Mouse (Mus musculus) liver, embryonic 11.5 days (tissue): ENCODE results near the gene Tnrc6b. TPM values are rescaled to one million over a fixed set of nuclear protein-coding genes. Genes with fewer than 3 reads are reported as not detected.

Experiments
- ATAC-seq: fragments of 200-750 bp; cut with Nextera tagmentation; replicated peaks from 2 replicates; pipeline ENCODE4 v1.8.0; 2017; ENCODE audit warnings: moderate number of reproducible peaks, mild to moderate bottlenecking, moderate TSS enrichment, moderate library complexity; ENCODE audit not compliant: low FRiP score
- DNase-seq: peaks from one replicate; pipeline ENCODE4 v3.0.0-alpha.2; 2017; ENCODE audit warnings: low spot score
- H3K27ac ChIP-seq: fragments of 300-500 bp; sonication (generic); 2 replicates; pipeline ENCODE4 v1.5.1; 2014; ENCODE audit warnings: mild to moderate bottlenecking, low read depth, low read length, control low read depth
- H3K27me3 ChIP-seq: fragments of 300-500 bp; sonication (generic); replicated peaks from 2 replicates; pipeline ENCODE4 v1.6.1; 2014; ENCODE audit warnings: low read length, mixed read lengths; ENCODE audit not compliant: control insufficient read depth, insufficient read depth
- H3K36me3 ChIP-seq: fragments of 300-500 bp; sonication (generic); 2 replicates; pipeline ENCODE4 v1.6.1; 2014; ENCODE audit warnings: mild to moderate bottlenecking, low read length, moderate library complexity, mixed read lengths; ENCODE audit not compliant: control insufficient read depth, insufficient read depth
- H3K4me1 ChIP-seq: fragments of 300-500 bp; sonication (generic); replicated peaks from 2 replicates; pipeline ENCODE4 v1.6.1; 2014; ENCODE audit warnings: low read length, mixed read lengths; ENCODE audit not compliant: control insufficient read depth, insufficient read depth
- H3K4me2 ChIP-seq: fragments of 300-500 bp; sonication (generic); 2 replicates; pipeline ENCODE4 v1.6.1; 2014; ENCODE audit warnings: mild to moderate bottlenecking, control low read depth, moderate library complexity
- H3K4me3 ChIP-seq: fragments of 300-500 bp; sonication (generic); 2 replicates; pipeline ENCODE4 v1.5.1; 2014; ENCODE audit warnings: low read depth, low read length, control low read depth
- H3K9ac ChIP-seq: fragments of 300-500 bp; sonication (generic); 2 replicates; pipeline ENCODE4 v1.6.1; 2014; ENCODE audit warnings: low read depth, low read length, control low read depth
- H3K9me3 ChIP-seq: fragments of 300-500 bp; sonication (generic); 2 replicates; pipeline ENCODE4 v1.6.1; 2016; ENCODE audit warnings: low read length, inconsistent platforms, mixed read lengths; ENCODE audit not compliant: control insufficient read depth
- WGBS: fragments of 180-500 bp; shearing (Covaris S2); extraction: QIAGEN DNeasy Blood & Tissue Kit; methylation state at CpG from one replicate; pipeline ENCODE4 v1.1.7; 2014; 5-methylcytosine and 5-hydroxymethylcytosine counted together
- polyA plus RNA-seq: library from polyadenylated mRNA; unstranded; fragments of >200 nt; fragmentation: Nextera tagmentation; extraction: Ambion mirVana; gene quantifications from 2 replicates; pipeline ENCODE4 v1.2.1, GENCODE M21; 2014

The Tnrc6b gene
- polyA plus RNA-seq, 1 experiment from 2014 or later, result 18.5 TPM

DNA sequence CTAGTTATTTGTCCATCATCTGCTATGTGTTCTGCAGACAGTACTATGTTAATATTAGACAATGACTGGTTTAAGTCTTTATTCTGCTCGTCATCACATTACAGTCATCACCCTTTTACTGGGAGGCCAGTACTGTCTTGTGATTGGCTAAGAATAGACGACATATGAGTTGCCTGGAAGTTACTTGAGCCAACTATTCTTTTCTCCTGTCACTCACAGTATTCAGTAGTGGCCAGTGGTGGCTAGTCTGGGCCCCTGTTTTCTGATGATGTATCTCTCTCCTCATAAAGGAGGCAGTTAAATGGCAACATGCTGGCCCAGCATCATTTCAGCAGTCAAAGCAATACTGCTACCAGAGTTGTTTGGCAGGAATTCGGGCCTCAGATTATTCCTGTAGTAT, 163.6 kb downstream of the Tnrc6b start:
- 87% methylated on average over 3 of the region's 3 CpGs for WGBS
- Histone ChIP-seq H3K27me3 (no peaks in the 10 kb centered on the region), H3K36me3 (peaks cover 25% of the 10 kb centered on the region), H3K9ac (no peak overlapping the region), H3K4me3 (no peak overlapping the region), H3K4me1 (no peaks in the 10 kb centered on the region; the same call in 1 of the 2 replicates), H3K4me2 (no peak overlapping the region), H3K9me3 (no peaks in the 10 kb centered on the region), H3K27ac (no peak overlapping the region)
- DNase-seq (no peak), ATAC-seq (no peak)

DNA sequence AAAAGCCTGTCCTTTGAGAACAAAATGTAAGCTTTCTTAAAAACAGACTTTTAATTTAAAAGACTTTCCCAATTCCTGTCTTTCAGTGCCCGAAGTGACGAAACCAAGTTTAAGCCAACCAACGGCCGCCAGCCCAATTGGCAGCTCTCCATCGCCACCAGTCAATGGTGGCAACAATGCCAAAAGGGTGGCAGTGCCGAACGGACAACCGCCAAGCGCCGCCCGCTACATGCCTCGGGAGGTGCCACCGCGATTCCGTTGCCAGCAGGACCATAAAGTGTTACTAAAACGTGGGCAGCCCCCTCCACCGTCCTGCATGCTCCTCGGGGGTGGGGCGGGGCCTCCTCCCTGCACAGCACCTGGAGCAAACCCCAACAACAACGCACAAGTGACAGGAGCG, 165.1 kb downstream of the Tnrc6b start:
- no peak for ATAC-seq
- no peak overlapping the region for H3K9ac ChIP-seq
- H3K27me3 ChIP-seq, result no peaks in the 10 kb centered on the region
- no peak overlapping the region for H3K27ac ChIP-seq
- no peak for DNase-seq
- no peaks in the 10 kb centered on the region for H3K9me3 ChIP-seq
- H3K4me3 ChIP-seq, result no peak overlapping the region
- H3K4me2 ChIP-seq, result no peak overlapping the region
- peaks cover 31% of the 10 kb centered on the region for H3K36me3 ChIP-seq
- no peaks in the 10 kb centered on the region for H3K4me1 ChIP-seq
- WGBS, result 91% methylated on average over 21 of the region's 21 CpGs

DNA sequence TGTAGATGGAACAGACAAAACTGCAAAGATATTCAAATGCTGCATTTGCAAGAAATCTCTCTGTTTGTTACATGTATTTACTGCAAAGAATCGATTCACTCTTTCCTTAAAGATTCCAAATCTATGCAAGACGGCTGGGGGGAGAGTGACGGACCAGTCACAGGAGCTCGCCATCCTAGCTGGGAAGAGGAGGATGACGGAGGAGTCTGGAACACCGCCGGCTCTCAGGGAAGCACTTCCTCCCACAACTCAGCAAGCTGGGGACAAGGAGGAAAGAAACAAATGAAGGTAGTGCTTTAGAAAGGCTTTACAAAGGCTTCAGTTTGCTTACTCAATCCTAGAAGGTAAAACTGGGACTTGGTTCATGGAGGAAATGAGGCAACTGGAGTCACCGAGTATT, 173.0 kb downstream of the Tnrc6b start:
- ATAC-seq (no peak), DNase-seq (no peak)
- Histone ChIP-seq H3K4me1 (no peaks in the 10 kb centered on the region), H3K9ac (no peak overlapping the region), H3K36me3 (peaks cover 37% of the 10 kb centered on the region), H3K4me2 (no peak overlapping the region), H3K9me3 (no peaks in the 10 kb centered on the region), H3K27me3 (no peaks in the 10 kb centered on the region), H3K4me3 (no peak overlapping the region), H3K27ac (no peak overlapping the region)
- 86% methylated on average over 8 of the region's 8 CpGs for WGBS

DNA sequence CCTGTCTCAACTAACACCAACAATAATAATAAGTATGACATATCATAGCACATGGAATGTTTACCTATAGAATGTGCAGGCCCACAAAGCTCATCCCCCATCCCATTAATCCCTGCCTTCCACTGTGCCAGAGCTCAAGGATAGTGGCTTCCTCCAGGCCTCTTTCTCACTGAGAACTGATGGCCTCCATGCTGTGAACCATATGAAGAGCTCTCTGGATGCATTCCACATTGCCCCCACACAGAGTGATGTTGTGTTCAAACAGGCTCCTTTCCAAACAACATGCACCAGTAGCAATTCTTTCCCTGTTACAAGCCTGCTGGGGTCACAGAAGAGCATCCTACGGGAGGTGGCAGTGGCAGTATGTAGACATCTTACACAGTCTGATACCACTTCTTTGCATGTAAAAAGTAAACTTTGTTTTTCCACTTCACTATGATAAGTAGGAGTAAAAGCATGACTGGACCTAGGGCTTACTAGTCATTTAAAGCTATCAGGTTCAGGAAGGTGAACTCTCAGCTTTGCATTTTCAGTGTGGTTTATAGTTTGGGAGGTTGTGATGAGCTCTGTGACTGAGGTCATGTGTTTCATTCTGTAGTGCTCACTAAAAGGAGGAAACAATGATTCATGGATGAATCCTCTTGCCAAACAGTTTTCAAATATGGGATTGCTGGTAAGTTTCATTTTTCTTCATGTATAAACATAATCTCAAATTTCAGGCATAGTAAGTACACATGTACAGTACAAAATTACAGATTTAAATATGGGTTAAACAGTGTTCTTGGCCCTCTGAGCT, 175.4 kb downstream of the Tnrc6b start:
- no peaks in the 10 kb centered on the region for H3K9me3 ChIP-seq
- DNase-seq (no peak), ATAC-seq (no peak)
- H3K4me1 ChIP-seq, result no peaks in the 10 kb centered on the region
- no peak overlapping the region for H3K27ac ChIP-seq
- peaks cover 33% of the 10 kb centered on the region for H3K36me3 ChIP-seq
- H3K4me2 ChIP-seq, result no peak overlapping the region
- no peaks in the 10 kb centered on the region for H3K27me3 ChIP-seq
- H3K9ac ChIP-seq, result no peak overlapping the region
- H3K4me3 ChIP-seq, result no peak overlapping the region
- 92% methylated on average over 1 of the region's 1 CpGs for WGBS

DNA sequence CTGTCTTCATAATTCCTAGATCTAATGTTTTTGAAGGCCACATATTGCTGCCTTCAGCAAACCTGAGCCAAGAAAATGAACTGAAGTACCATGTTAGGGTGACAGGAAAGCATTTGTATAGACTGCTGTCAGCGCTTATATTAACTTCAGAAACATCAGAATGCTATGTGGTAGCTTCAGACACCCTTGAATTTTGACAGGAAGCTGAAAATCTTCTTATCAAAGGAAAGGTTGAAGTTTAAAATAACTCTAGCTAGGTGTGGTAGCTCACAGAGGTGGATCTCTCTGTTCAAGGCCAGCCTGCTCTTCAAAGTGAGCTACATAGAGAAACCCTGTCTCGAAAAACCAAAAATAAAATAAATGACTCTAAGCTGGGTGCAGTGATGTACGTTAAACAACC, 181.2 kb downstream of the Tnrc6b start:
- ATAC-seq, result no peak
- no peak for DNase-seq
- 87% methylated on average over 3 of the region's 3 CpGs for WGBS
- no peaks in the 10 kb centered on the region for H3K9me3 ChIP-seq
- H3K4me3 ChIP-seq, result no peak overlapping the region
- H3K36me3 ChIP-seq, result peaks cover 40% of the 10 kb centered on the region
- H3K27me3 ChIP-seq, result no peaks in the 10 kb centered on the region
- H3K4me2 ChIP-seq, result no peak overlapping the region
- no peak overlapping the region for H3K27ac ChIP-seq
- H3K4me1 ChIP-seq, result no peaks in the 10 kb centered on the region
- H3K9ac ChIP-seq, result no peak overlapping the region

DNA sequence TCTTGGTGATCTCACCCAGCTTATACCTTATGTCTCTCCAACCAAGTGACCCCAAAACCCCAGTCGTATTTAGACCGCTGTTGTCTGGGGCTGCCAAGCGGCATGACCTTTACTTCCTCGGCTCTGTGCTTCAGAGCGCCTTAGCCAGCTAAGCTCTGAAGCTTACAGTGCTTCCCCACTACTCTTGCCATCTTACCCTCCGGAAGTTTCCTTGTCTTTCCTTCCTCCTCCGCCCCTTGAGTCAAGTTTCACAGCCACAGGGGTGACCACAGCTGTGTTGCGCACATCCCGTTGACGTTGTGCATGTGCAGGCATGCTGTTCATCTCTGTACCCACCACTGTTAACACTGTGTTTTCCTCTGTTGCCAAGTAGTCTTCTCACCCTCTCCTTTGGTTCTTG, 185.6 kb downstream of the Tnrc6b start:
- Histone ChIP-seq H3K27me3 (no peaks in the 10 kb centered on the region), H3K4me3 (no peak overlapping the region), H3K9me3 (no peaks in the 10 kb centered on the region), H3K4me1 (no peaks in the 10 kb centered on the region), H3K27ac (no peak overlapping the region), H3K4me2 (no peak overlapping the region), H3K36me3 (peaks cover 35% of the 10 kb centered on the region), H3K9ac (no peak overlapping the region)
- no peak for DNase-seq
- WGBS, result 81% methylated on average over 10 of the region's 10 CpGs
- no peak for ATAC-seq

DNA sequence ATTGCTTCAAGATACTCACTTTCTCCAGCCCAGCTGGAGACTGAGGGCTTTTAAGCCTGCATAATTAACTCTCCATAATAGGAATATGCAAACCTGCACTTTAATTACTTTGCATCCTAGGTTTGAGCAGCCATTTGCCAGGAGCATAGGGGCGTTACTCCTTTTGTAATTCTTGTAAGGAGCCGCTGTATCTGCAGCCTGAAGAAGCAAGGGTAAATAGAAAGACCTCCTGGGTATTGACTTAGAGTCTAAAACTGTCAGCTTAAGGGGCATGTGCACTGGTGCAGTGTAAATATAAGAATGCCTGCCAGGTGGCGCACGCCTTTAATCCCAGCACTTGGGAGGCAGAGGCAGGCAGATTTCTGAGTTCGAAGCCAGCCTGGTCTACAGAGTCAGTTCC, 186.8 kb downstream of the Tnrc6b start:
- H3K4me3 ChIP-seq, result no peak overlapping the region
- peaks cover 43% of the 10 kb centered on the region for H3K36me3 ChIP-seq
- no peak for ATAC-seq
- H3K9ac ChIP-seq, result no peak overlapping the region
- WGBS, result 95% methylated on average over 5 of the region's 5 CpGs
- H3K9me3 ChIP-seq, result no peaks in the 10 kb centered on the region
- no peak for DNase-seq
- H3K4me2 ChIP-seq, result no peak overlapping the region
- H3K4me1 ChIP-seq, result no peaks in the 10 kb centered on the region
- no peak overlapping the region for H3K27ac ChIP-seq
- H3K27me3 ChIP-seq, result no peaks in the 10 kb centered on the region

DNA sequence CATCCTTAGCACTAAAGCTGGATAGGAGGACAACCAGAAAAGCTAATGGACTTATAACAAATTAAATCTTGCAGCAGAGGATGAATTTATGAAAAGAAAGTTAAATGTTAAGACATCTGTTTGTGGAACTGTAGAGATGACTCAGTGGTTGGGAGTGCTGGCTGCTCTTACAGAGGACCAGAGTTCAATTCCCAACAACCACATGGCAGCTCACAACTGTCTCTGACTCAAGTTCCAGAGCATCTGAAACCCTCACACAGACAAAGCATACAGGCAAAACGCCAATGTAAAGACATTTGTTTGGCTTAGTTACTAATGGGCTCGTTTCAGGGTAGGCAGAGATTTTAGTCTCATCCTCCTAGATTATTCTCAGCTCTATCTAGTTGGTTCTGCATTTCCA, 188.7 kb downstream of the Tnrc6b start:
- Histone ChIP-seq H3K27ac (no peak overlapping the region), H3K4me3 (no peak overlapping the region), H3K4me1 (no peaks in the 10 kb centered on the region), H3K9ac (no peak overlapping the region), H3K36me3 (peaks cover 48% of the 10 kb centered on the region), H3K27me3 (no peaks in the 10 kb centered on the region), H3K9me3 (no peaks in the 10 kb centered on the region), H3K4me2 (no peak overlapping the region)
- DNase-seq (no peak), ATAC-seq (no peak)
- 81% methylated on average over 2 of the region's 2 CpGs for WGBS

DNA sequence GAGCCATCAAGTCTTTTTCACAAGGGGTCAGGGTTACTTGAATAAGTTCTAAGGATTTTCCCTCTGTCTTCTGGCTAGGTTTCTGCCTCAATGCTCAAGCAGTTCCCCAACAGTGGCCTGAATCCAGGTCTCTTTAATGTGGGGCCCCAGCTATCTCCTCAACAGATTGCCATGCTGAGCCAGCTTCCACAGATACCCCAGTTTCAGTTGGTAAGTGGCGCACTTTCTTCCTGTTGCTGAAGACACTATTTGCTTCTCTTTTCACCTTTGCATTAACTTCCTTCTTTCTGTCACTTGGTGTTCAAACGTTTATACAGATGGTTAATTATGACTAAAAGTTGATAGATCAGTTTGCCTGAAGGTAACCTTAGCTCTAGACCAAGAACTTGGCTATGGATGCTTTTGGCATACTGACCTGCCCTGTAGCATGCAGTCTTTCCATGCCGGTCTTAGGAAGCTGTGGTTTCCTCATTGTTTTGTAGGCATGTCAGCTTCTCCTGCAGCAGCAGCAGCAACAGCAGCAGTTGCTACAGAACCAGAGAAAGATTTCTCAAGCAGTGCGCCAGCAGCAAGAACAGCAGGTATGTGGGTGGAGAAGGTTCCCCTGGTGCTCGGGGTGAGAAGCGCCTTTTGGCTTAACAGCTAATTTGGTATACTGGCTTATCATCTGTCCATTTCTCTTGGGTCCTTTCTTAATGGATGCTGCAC, 190.8 kb downstream of the Tnrc6b start:
- WGBS, result 73% methylated on average over 6 of the region's 6 CpGs
- DNase-seq, result no peak
- H3K4me1 ChIP-seq, result no peaks in the 10 kb centered on the region
- H3K36me3 ChIP-seq, result peaks cover 41% of the 10 kb centered on the region
- H3K4me2 ChIP-seq, result no peak overlapping the region
- no peak overlapping the region for H3K9ac ChIP-seq
- no peak for ATAC-seq
- H3K9me3 ChIP-seq, result no peaks in the 10 kb centered on the region
- H3K27ac ChIP-seq, result no peak overlapping the region
- H3K27me3 ChIP-seq, result no peaks in the 10 kb centered on the region
- no peak overlapping the region for H3K4me3 ChIP-seq
